Mouse (Mus musculus) hindbrain, embryonic 11.5 days (tissue): Measurements from ENCODE around the gene Clstn1. TPM values are rescaled to one million over a fixed set of nuclear protein-coding genes. Genes with fewer than 3 reads are reported as not detected.
A peak's percentile ranks its signal among the peaks of the same experiment; 100 is the strongest.

ENCODE experiments used
- ATAC-seq: fragments of 200-750 bp; cut with Nextera tagmentation; 2 replicates; pipeline ENCODE4 v1.8.0; 2017; ENCODE audit warnings: mild to moderate bottlenecking, moderate TSS enrichment, moderate library complexity; ENCODE audit not compliant: low FRiP score
- DNase-seq: peaks from one replicate; pipeline ENCODE4 v3.0.0-alpha.2; 2015; ENCODE audit warnings: low spot score
- H3K27ac ChIP-seq: fragments of 300-500 bp; sonication (generic); 2 replicates; pipeline ENCODE4 v1.5.1; 2014; ENCODE audit warnings: mild to moderate bottlenecking, low read depth, low read length
- H3K27me3 ChIP-seq: fragments of 300-500 bp; sonication (generic); 2 replicates; pipeline ENCODE4 v1.6.1; 2014; ENCODE audit warnings: mild to moderate bottlenecking, low read length, moderate library complexity, mixed read lengths; ENCODE audit not compliant: control insufficient read depth, insufficient read depth
- H3K36me3 ChIP-seq: fragments of 300-500 bp; sonication (generic); 2 replicates; pipeline ENCODE4 v1.6.1; 2014; ENCODE audit warnings: mild to moderate bottlenecking, low read length, moderate library complexity, mixed read lengths; ENCODE audit not compliant: control insufficient read depth, insufficient read depth
- H3K4me1 ChIP-seq: fragments of 300-500 bp; sonication (generic); replicated peaks from 2 replicates; pipeline ENCODE4 v1.6.1; 2014; ENCODE audit warnings: low read length, mixed read lengths; ENCODE audit not compliant: control insufficient read depth, insufficient read depth
- H3K4me2 ChIP-seq: fragments of 300-500 bp; sonication (generic); replicated peaks from 2 replicates; pipeline ENCODE4 v1.6.1; 2014; ENCODE audit warnings: mild to moderate bottlenecking, low read depth, low read length
- H3K4me3 ChIP-seq: fragments of 300-500 bp; sonication (generic); 2 replicates; pipeline ENCODE4 v1.5.1; 2014; ENCODE audit warnings: low read depth, low read length
- H3K9ac ChIP-seq: fragments of 300-500 bp; sonication (generic); 2 replicates; pipeline ENCODE4 v1.6.1; 2014; ENCODE audit warnings: low read depth, low read length
- H3K9me3 ChIP-seq: fragments of 300-500 bp; sonication (generic); 2 replicates; pipeline ENCODE4 v1.6.1; 2016; ENCODE audit warnings: low read length; ENCODE audit not compliant: control insufficient read depth
- WGBS: fragments of 180-500 bp; shearing (Covaris S2); extraction: QIAGEN DNeasy Blood & Tissue Kit; methylation state at CpG from one replicate; pipeline ENCODE4 v1.1.7; 2014; 5-methylcytosine and 5-hydroxymethylcytosine counted together
- polyA plus RNA-seq: library from polyadenylated mRNA; unstranded; fragments of >200 nt; fragmentation: Nextera tagmentation; extraction: Ambion mirVana; gene quantifications from 2 replicates; pipeline ENCODE4 v1.2.1, GENCODE M21; 2014

Gene Clstn1
- polyA plus RNA-seq, 1 experiment from 2014 or later: 33.0 TPM

GRCm38 (mm10) chr4:149660598-149660997 is 74.3 kb downstream of the Clstn1 start:
- H3K4me3 ChIP-seq: no peak overlapping the region
- no peak overlapping the region for H3K9ac ChIP-seq
- ATAC-seq: no peak
- WGBS: 91% methylated on average over 7 of the region's 7 CpGs
- no peaks in the 10 kb centered on the region for H3K36me3 ChIP-seq
- no peak for DNase-seq
- no peak overlapping the region for H3K27ac ChIP-seq
- no peak overlapping the region for H3K4me2 ChIP-seq
- no peaks in the 10 kb centered on the region for H3K4me1 ChIP-seq
- no peaks in the 10 kb centered on the region for H3K9me3 ChIP-seq
- H3K27me3 ChIP-seq: no peaks in the 10 kb centered on the region

- WGBS: 89% methylated on average over 14 of the region's 14 CpGs
- no peak for ATAC-seq
Observed at GRCm38 (mm10) chr4:149661967-149662589, 75.8 kb downstream of the Clstn1 start.

DNA sequence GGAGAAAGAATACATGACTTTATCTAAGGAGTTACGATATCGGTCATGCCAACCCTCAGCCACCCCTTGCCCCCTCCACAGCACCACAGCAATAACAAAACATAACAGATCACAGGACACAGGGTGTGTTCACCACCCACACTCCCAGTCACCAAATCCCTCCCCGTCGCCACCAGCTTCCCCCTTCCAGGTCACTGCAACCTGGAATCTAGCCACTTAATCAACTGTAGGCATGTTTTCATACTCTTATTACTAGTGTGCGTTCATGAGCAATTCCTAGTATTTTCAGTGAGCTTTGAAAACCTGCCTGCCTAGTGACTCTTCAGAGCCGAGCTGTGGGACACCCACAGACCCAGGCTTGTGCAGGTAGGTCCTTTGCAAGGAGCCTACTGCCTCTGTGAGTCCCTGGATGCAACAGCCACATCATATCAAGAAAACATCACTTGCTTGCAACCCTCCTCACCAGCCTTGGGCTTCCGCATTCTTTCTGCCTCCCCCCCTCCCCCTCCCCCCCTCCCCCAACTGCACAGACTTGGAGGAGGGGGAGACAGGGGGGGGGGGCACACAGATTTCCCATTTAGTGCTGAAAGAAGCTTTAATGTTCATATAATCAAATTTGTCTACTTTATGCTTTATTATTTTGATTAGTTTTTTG is 77.7 kb downstream of the Clstn1 start:
- H3K27me3 ChIP-seq: no peaks in the 10 kb centered on the region
- H3K36me3 ChIP-seq: no peaks in the 10 kb centered on the region
- no peak overlapping the region for H3K27ac ChIP-seq
- no peak for DNase-seq
- no peak for ATAC-seq
- no peaks in the 10 kb centered on the region for H3K9me3 ChIP-seq
- H3K4me2 ChIP-seq: no peak overlapping the region
- H3K9ac ChIP-seq: no peak overlapping the region
- H3K4me1 ChIP-seq: no peaks in the 10 kb centered on the region
- WGBS: 82% methylated on average over 6 of the region's 7 CpGs
- H3K4me3 ChIP-seq: no peak overlapping the region

More at GRCm38 (mm10) chr4:149661967-149662589, 75.8 kb downstream of the Clstn1 start:
- Histone ChIP-seq H3K4me3 (no peak overlapping the region), H3K9ac (no peak overlapping the region), H3K27ac (no peak overlapping the region), H3K9me3 (no peaks in the 10 kb centered on the region), H3K27me3 (no peaks in the 10 kb centered on the region), H3K4me2 (no peak overlapping the region), H3K4me1 (no peaks in the 10 kb centered on the region), H3K36me3 (no peaks in the 10 kb centered on the region)
- no peak for DNase-seq

GRCm38 (mm10) chr4:149665016-149665691 is 78.9 kb downstream of the Clstn1 start:
- H3K36me3 ChIP-seq: no peaks in the 10 kb centered on the region
- no peak for DNase-seq
- H3K4me2 ChIP-seq: no peak overlapping the region
- no peak overlapping the region for H3K4me3 ChIP-seq
- no peak overlapping the region for H3K27ac ChIP-seq
- no peaks in the 10 kb centered on the region for H3K9me3 ChIP-seq
- no peaks in the 10 kb centered on the region for H3K27me3 ChIP-seq
- no peak for ATAC-seq
- no peak overlapping the region for H3K9ac ChIP-seq
- 82% methylated on average over 6 of the region's 6 CpGs for WGBS
- no peaks in the 10 kb centered on the region for H3K4me1 ChIP-seq

DNA sequence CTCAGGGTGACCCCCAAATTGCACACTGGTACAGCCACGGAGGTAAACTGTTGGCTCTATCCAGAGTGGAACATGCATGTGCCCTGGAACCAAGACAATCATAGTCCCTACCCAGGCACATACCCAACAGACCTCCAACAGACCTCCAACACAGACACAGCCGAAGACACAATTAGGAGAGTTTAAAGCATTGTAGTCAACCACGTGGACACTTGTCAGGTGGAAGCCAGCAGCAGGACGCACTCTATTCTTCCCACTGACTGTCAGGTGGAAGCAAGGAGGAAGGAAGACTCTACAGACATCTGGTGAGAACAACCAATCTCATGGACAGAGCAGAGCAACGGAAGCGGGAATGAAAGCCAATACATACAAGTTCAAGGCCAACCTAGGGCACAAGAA is 79.4 kb downstream of the Clstn1 start:
- Histone ChIP-seq H3K9me3 (no peaks in the 10 kb centered on the region), H3K9ac (no peak overlapping the region), H3K36me3 (no peaks in the 10 kb centered on the region), H3K27me3 (no peaks in the 10 kb centered on the region), H3K4me2 (no peak overlapping the region), H3K4me3 (no peak overlapping the region), H3K4me1 (no peaks in the 10 kb centered on the region), H3K27ac (no peak overlapping the region)
- ATAC-seq (no peak), DNase-seq (no peak)
- WGBS: 92% methylated on average over 6 of the region's 6 CpGs

DNA sequence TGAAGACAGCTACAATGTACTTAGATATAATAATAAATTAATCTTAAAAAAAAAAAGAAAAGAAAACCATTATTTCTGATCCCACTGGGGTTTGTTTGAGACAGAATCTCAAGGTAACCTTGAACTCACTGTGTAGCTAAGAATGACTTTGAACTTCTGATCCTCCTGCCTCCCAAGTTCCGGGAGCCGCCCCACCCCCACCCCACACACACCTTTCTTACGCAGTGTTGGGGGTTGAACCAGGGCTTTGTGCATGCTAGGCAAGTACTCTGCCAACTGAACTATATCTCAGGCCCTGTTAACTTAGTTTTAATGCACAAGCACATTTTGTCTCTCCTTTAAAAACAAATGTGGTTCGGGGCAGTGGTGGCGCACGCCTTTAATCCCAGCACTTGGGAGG is 84.9 kb downstream of the Clstn1 start:
- Histone ChIP-seq H3K4me2 (no peak overlapping the region), H3K4me1 (no peaks in the 10 kb centered on the region), H3K27ac (no peak overlapping the region), H3K27me3 (peaks cover 2% of the 10 kb centered on the region), H3K9me3 (no peaks in the 10 kb centered on the region), H3K4me3 (no peak overlapping the region), H3K9ac (no peak overlapping the region), H3K36me3 (no peaks in the 10 kb centered on the region)
- no peak for ATAC-seq
- no peak for DNase-seq
- 94% methylated on average over 6 of the region's 6 CpGs for WGBS

DNA sequence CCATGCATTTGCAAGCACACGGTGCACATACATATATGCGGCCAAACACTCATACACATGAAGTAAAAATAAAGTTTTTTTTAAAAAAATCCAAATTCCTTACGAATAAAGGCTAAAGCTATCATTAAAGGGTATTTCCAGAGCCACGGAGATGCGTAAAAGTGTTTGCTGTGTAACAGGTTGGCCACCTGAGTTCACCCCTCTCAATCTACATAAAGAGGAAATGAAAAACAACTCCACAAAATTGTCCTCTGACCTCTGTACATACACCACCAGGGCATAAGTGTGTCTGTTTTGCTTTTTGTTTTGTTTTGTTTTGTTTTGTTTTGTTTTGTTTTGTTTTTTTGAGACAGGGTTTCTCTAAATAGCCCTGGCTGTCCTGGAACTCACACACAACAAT is 86.5 kb downstream of the Clstn1 start:
- Histone ChIP-seq H3K4me3 (no peak overlapping the region), H3K4me2 (no peak overlapping the region), H3K36me3 (no peaks in the 10 kb centered on the region), H3K9me3 (no peaks in the 10 kb centered on the region), H3K9ac (no peak overlapping the region), H3K27ac (no peak overlapping the region), H3K4me1 (no peaks in the 10 kb centered on the region), H3K27me3 (peaks cover 2% of the 10 kb centered on the region)
- WGBS: 95% methylated on average over 5 of the region's 5 CpGs
- DNase-seq: no peak
- ATAC-seq: no peak

DNA sequence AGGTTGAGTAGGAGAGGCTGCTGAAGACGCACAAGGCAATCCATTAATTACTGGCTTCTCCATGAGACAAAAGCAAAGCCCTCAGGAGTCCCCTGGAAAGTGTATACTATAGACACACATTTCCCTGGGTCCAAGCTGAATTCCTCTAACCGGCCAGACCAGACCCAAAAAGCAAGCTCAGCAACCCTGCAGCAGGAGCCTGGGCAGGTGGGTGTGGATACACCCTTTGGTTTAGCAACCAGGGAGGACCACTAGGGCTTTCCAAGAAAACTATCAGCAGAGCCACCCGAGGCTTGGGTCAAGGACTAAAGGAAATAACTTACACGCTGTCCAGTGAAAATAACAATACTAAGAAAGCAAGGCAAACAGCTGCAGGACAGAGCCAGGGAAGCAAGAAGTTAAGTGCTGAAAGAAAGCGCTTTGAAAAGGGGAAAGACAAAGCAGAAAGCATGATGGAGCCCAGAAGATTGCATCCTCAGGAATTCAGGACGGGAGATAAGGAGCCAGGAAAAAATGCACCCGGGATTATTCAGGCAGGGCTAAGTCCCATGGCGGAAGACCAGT is 88.6 kb downstream of the Clstn1 start:
- DNase-seq: peak; percentile 33
- no peaks in the 10 kb centered on the region for H3K9me3 ChIP-seq

More for the DNA sequence above, 88.6 kb downstream of the Clstn1 start:
- Histone ChIP-seq H3K27me3 (peaks cover 2% of the 10 kb centered on the region), H3K9ac (peak overlapping the region; percentile 52; the same call in 1 of the 2 replicates), H3K27ac (no peak overlapping the region), H3K36me3 (no peaks in the 10 kb centered on the region), H3K4me2 (peak overlapping the region; percentile 68), H3K4me1 (no peaks in the 10 kb centered on the region), H3K4me3 (peak overlapping the region; percentile 58)
- ATAC-seq: no peak
- 12% methylated on average over 8 of the region's 8 CpGs for WGBS
